Mouse (Mus musculus) brain, embryonic 18.5 days (tissue): ENCODE data around the gene Pfdn6.

Experiments
- DNase-seq: peaks from one replicate; pipeline ENCODE4 v3.0.0-alpha.2; 2012; ENCODE audit warnings: low read depth, low spot score

Pfdn6 gene

GRCm38 (mm10) chr17:33931947-33932346, 8.2 kb downstream of the Pfdn6 start:
- no peak for DNase-seq

DNA sequence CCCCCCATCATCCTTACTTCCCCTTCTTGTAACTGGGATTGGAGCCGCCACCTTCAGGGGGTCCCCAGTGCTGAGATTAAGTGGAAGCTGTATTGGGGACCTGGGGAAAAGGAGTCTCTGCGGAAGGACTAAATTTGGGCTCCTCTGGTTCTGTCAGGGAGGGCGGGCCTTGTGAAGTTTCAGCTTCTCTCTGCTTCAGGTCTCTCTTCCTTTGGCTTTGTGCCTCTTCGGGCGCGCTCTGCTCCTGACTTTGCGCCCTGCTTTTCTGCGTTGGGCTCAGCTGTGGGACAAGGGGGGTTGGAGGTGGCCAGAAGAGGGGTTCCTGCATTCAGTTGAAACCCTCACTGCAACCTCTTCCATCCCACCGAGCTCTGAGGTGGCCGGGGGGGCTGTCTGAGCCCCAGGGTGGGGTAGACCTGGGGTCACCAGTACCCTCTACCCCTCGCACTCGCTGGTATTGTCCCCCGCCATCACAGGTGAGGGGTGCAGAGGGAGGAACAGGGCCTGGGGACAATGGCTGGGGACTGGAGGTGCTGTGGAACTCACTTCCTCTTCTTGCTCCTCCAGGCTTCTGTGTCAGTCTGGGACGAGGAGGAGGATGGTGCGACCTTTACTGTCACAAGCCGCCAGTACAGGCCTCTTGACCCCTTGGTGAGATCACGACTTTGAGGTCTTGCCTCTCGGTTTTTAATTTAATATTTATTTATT, 8.8 kb downstream of the Pfdn6 start:
- DNase-seq, result no peak

DNA sequence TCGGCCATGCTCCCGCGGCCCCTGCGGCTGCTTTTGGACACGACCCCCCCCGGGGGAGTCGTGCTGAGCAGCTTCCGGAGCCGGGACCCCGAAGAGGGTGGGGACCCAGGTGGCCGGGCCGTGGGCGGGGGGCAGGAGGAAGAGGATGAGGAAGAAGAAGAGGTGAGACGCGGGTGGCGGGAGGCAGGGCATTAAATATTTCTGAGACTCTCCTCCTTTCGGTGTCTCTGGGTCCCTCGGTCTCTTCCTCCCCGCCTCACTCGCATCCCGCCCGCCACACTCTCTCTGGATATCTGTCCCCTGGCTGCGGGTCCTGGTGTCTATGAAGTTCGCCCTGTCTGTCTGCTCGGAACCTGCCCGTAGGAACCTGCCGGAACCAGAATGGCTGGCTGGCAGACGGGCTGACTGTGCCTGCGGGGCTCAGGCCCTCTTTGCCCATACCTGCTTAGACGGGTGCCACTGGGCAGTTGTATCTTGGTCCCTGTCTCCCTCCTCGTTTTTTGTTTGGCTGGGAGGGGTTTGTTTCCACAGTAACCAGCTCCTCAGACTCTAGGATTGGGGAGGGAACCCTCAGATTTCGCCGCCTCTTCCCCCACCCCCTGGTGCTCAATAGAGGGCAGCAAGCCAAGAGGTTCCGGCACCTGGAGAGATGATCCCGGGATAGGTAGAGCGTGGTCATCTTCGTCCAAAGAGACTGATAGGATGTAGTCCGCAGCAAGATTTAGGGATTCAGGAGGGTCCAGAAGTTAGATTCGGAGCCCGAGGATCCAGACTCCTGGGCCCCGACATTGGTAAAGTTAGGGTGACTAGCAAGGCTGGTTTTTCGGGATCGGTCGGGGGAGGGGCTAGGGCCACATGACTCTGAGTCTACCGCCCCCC, 9.6 kb downstream of the Pfdn6 start:
- DNase-seq, result no peak

DNA sequence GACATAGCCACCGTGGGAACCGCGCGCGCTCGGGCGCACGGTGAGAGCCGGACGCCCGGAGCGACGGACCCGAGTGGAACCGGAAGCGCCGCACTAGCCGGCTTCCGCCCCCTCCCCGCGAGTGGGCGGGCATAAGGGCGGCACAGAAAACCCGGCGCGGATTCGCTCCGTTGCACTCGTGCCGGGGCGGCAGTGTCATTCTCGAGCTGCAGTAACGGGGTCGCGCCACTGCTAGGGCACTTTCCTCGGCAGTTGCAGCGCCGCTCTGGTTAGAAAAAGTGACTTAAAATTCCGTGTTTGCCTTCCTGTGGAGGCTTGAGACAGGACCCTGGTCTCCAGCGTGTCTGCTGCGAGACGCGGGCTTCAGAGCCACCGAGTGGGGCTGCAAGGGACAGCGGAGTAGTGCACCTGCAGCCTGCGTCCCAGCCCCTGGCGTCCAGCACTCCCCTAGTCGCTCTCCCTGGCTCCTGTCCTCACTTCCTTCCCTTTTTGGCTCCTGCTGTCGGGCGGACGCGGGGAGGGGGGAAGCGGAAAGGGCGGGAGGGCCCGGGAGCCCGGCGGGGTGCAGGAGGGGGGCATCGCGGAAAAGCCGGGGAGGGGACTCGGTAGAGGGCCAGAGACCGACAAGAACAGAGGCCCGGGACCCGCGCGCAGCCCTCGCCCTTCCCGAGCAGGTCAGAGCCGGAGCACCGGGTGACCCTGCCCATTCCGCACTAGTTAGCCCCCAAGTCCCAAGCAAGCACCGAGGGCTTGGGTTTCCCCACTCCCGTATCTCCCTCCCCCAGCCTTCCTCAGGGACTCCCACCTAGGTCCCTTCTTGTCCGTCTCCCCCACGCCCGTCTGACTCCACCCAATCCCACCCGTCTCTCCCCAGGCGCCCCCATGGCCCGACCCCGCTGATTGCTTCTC, 10.5 kb downstream of the Pfdn6 start, which contains the start of gene Rgl2:
Gene Rgl2 (plus strand): TSS at position 173 of the 909 bp plus-strand sequence.
- DNase-seq, result peak; percentile 85

GRCm38 (mm10) chr17:33928251-33928947, 11.7 kb downstream of the Pfdn6 start:
- DNase-seq, result no peak

DNA sequence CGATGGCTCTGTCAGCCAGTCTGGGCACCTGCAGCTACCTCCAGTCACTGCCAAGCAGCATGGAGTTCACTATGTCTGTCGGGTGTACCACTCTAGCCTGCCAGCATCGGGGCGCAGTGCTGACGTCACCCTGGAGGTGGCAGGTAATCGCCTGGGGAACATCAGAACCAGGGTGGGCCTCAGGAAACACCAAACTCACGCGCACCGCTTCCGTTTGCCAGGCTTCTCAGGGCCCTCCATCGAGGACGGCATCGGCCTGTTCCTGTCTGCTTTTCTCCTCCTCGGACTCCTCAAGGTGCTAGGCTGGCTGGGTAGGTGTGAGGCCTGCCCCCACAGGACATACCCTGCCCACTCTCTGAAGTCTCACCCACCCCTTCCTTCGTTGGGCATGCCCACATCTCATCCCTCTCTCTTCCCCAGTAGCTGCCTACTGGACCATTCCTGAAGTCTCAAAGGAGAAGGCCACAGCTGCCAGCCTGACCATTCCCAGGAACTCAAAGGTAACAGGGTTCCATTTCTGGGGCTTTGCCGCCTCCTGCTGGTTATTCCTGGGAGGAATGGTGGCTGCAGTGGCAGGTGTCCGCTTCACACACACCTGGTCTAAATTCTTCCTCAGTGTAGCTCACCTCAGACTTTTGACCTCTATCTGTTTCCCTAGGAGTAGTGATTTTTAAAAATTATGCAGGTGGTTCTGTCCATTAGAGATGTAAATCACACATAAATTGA, 13.8 kb downstream of the Pfdn6 start:
- no peak for DNase-seq

- DNase-seq, result no peak
Observed at GRCm38 (mm10) chr17:33925406-33926116, 14.6 kb downstream of the Pfdn6 start.

GRCm38 (mm10) chr17:33924577-33925283, 15.4 kb downstream of the Pfdn6 start:
- no peak for DNase-seq

DNA sequence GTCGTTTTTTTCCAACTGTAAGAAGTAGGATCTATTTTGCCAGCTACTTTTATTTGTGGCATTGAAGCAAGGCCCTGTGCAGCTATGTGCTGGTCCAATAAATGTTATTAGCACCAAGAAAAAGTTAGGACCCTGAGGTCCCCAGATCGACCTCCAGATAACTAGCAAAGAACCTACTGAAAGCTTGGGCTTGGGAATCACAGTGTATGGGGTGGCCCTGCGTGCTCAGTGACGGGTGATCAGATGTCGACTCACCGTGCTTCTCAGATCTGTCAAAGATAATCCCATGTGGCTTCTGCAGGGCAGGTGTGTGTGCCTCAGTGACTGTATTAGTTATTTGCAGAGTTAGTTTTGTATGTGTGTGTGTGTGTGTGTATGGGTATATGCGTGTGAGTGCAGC, 18.8 kb downstream of the Pfdn6 start:
- DNase-seq, result no peak

DNA sequence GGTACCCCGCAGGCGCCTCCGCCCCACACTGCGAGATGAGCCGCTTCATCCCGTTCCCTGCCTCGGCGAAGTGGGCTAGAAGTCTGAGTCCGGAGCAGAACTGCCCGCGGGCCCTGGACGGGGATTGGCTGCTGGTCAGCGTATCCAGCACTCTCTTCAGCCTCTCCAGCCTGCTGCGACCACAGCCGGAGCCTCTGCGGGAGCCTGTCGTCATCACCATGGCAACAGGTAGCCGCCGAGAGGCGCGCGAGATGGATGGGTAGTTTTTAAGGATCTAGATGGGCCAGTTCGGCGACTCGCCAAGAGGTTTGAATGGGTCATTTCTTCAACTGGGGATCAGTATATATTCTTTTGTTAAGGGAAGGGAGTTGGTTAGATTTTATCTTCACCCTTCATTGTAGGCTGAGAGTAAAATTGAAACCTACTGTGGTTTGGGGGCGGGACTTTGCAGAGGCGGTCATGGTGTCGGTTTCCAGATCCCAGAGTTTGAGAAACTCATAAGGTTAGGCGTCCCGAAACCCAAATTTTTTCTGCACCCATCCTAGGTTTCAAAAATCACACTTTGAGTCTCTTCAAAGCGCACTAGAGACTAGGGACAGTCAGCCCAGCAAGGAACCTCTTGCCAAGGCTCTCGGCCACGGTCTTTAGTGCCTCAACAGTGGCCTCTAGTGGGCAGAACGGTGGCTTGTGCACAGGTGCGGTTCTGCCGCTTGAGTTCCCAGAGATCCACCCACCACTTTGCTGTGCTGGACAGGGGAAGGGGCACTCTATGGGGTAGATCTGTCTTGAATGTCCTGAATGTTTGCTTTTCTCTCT, 19.7 kb downstream of the Pfdn6 start:
- no peak for DNase-seq

GRCm38 (mm10) chr17:33919351-33920281, 20.5 kb downstream of the Pfdn6 start:
- DNase-seq, result no peak

DNA sequence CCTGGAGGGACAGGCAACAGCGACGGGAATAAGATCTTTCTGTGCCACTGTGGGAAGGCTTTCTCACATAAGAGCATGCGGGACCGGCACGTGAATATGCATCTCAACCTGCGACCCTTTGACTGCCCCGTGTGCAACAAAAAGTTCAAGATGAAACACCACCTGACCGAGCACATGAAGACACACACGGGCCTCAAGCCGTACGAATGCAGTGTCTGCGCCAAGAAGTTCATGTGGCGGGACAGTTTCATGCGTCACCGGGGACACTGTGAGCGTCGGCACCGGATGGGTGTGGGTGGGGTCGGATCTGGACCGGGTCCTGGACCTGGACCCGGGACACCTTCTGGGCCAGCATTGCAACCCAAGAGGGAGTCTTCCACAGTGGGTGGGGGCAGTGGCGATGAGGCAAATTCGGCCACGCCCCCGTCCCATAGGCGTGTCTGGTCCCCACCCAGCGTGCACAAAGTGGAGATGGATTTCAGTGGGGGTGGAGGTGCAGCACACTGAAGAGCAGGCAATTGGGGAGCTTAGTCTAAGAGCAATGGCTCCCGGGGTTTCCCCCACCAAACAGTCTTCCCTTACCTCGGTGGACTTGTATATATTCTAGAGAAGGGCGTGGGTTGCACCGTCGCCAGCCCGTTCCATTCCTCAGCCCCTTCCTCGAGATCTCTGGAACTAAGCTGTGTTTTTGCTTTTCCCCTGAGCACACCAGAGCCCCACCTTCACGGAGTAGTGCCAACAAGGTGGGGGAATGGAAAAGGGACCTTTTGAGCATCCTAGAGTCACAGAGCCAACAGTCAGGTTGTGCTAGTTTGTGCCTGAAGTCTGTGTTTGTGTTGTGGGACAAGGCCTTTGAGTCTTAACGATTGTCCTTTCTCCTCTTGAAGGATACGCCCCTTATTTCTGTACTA, 21.6 kb downstream of the Pfdn6 start:
- DNase-seq, result no peak

GRCm38 (mm10) chr17:33917656-33918292, 22.4 kb downstream of the Pfdn6 start:
- DNase-seq, result no peak

DNA sequence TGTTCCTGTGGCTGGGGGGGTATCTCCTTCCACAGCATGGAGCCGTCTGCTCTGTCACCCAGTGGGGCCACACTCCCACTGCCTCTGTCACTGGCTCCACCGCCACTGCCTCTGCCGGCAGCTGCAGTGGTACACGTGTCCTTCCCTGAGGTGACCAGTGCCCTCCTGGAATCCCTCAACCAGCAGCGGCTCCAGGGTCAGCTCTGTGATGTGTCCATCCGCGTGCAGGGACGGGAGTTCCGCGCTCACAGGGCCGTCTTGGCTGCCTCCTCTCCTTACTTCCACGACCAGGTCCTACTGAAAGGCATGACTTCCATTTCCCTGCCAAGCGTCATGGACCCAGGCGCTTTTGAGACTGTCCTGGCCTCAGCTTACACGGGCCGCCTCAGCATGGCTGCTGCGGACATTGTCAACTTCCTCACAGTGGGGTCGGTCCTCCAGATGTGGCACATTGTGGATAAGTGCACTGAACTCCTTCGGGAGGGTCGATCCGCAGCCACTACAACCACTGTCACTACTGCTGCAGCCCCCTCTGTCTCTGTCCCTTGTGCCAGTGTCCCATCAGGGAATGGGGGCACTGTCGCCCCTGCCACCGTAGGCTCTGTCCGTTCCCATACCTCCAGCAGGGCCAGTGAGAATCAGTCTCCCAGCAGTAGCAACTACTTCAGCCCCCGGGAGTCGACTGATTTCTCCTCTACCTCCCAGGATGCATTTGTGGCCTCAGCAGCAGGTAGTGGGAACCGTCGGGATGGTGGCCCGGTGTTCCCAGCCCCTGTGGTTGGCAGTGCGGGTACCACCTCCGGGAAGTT, 23.1 kb downstream of the Pfdn6 start:
- no peak for DNase-seq

GRCm38 (mm10) chr17:33916294-33916693, 23.8 kb downstream of the Pfdn6 start:
- no peak for DNase-seq
